Mouse (Mus musculus) T-cell, adult 66 days (primary cell): Measurements from ENCODE around the gene Gm20425. TPM values are rescaled to one million over a fixed set of nuclear protein-coding genes. Genes with fewer than 3 reads are reported as not detected.

ENCODE experiments used
- total RNA-seq, 2 experiments: library from RNA; stranded (reverse); gene quantifications; 3 replicates in 1 of 2; 4 replicates in 1 of 2; pipeline ENCODE4 v1.2.4; 2023

Gm20425 gene
- not detected for total RNA-seq

DNA sequence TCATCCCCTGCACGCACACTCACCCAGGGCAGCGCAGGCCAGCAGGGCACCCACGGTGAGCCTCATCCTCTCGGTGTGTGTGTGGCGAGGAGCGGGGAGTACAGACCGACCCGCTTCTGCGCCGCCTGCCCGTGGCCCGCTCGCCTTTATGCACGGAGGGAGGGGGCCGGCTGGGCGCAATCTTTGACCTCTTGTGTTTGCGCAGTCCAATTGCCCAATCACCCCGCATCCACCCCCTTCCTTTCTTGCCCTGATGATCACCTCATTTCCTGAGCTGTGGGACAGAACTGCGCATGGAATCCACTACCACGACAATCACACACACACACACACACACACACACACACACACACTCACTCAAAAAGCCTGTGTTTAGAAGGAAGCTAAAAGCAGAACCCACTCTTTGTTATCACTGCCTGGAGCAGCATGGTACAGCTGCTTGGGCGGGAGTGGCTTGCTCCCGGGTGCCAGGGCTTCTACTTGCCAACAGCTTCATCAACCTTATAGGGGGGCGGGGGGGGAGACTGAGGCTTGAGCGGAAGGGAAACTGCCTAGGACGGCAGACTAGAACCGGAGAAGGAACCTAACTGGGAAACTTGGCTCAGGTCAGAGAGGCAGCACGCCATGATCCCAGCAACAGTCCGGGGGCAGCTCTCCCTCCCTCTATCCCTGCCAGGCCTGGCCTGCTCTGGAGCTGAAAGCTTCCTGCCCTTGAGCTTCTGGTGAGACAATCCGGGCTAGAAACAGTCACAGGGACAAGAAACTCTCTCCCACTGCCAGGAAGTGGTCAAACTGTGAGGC lies at the start of gene Gm20425, which contains the start of gene Trf:
TSS of gene Gm20425 (minus strand) at position 157 of the 801 bp plus-strand sequence.
TSS of gene Trf (minus strand) at position 294 of the 801 bp plus-strand sequence.

DNA sequence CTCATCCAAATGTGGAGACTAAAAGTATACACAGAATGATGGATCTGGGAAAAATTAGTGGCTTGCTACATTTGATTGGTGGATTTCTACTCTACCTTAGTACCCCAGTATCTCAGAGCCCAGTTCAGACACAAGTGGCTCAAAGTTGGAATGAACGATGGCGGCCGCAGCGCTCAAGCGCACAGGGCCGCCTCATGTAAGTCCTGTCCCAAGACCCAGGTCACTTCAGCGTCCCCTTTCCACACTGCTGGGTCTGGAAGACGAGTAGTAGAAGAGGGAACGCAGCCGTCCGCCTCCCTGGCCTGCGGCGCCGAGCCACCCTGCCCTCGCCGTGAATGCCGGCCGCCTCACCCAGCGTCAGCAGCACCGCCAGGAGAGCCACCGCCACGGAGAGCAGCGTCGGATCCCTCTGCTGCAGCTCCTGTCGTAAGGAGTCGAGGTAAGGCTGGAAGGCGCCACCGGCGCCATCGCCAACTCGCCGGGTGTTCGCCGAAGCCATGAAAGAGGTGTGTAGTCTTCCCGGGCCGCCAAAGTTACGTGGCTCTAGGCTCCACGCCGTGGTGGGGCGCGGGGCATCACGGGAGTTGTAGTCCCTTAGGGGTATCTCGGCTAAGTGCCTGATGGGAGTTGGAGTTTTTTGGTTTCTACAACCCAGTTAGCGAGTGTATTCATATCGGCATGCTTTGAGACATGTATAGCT lies 28.4 kb downstream of the Gm20425 start, which contains the start of gene Srprb:
TSS of gene Srprb (minus strand) at position 577 of the 700 bp plus-strand sequence.

Other genes starting within 250 kb of the Gm20425 start
- under 1 TPM; 0.09 to 0.53 TPM for gene Slco2a1, start 241.6 kb downstream of the Gm20425 start, total RNA-seq
- 1 to 10 TPM; 2.1 to 2.5 TPM for gene Rab6b, start 118.5 kb downstream of the Gm20425 start, total RNA-seq
- 10 to 100 TPM; 24.8 to 25.6 TPM for gene Srprb, start 28.2 kb downstream of the Gm20425 start, total RNA-seq
- 10 to 100 TPM; 12.8 to 14.0 TPM for gene Trf, start 137 bp upstream of the Gm20425 start, total RNA-seq
- gene 1300017J02Rik, start 74.8 kb upstream of the Gm20425 start, total RNA-seq: 1 to 10 TPM in 1 of 2 experiments, not detected in 1; 3.0 TPM
- gene Topbp1, start 74.9 kb upstream of the Gm20425 start, total RNA-seq: 10 to 100 TPM; 79.2 to 84.5 TPM
- gene Cdv3, start 135.5 kb upstream of the Gm20425 start, total RNA-seq: 100 to 1,000 TPM in 1 of 2 experiments, 10 to 100 TPM in 1; 95.3 to 108 TPM